Mouse (Mus musculus): ENCODE measurements around the gene Psmc2. TPM values are rescaled to one million over a fixed set of nuclear protein-coding genes. Genes with fewer than 3 reads are reported as not detected.

Gene Psmc2
- polyA plus RNA-seq, 1 experiment = 76.1 TPM

DNA sequence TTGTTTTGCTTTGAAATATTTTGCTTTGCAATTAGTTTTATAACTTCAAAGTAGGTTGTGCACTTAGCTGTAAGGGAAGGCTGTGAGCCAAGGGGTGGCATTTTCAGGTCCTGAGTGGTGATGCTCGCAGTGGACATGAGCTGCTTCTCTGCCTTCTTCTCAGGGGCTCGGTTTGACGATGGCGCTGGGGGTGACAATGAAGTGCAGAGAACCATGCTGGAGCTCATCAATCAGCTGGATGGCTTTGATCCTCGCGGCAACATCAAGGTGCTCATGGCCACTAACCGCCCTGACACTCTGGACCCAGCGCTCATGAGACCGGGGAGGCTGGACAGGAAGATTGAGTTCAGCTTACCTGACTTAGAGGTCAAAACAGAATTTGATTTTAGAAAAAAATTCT lies 17.8 kb downstream of the Psmc2 start:
- Histone ChIP-seq H3K4me3 (ENCODE audit: insufficient read depth, low read length) (no peak overlapping the region), H3K4me1 (ENCODE audit: control insufficient read depth, insufficient read depth, low read length) (no peaks in the 10 kb centered on the region), H3K27ac (ENCODE audit: insufficient read depth, low read depth, low read length) (no peak overlapping the region)
- TF ChIP-seq POLR2A (IDR thresholded peaks at IDR 0.05; ENCODE audit: borderline replicate concordance, low read depth, low read length) (no peak), CTCF (IDR thresholded peaks at IDR 0.05; ENCODE audit: low read depth, low read length) (no peak)

DNA sequence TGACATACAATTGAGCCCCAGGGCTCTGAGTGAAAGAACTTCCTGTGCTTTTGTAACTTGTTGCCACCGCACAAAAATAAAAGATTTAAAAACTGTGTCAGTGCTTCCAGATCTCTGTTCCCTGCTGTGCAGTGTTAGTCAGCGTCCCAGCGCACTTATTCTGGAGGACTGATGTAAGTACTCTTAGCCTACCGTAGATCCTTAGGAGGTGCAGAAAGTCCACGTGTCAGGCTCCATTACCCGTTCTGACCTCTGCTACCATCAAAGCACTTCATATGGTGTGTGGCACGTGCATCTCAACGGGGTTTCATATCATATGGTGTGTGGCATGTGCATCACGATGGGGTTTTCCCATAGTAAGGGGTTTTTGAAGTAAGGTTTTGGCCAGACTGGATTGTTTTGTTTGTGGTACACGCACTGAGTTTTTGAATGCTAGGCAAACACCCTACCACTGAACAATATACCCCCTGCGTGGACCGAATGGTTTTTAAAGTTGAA lies 18.7 kb downstream of the Psmc2 start:
- no peak overlapping the region for H3K4me3 ChIP-seq (ENCODE audit: insufficient read depth, low read length)
- no peak overlapping the region for H3K27ac ChIP-seq (ENCODE audit: insufficient read depth, low read depth, low read length)
- no peaks in the 10 kb centered on the region for H3K4me1 ChIP-seq (ENCODE audit: control insufficient read depth, insufficient read depth, low read length)
- TF ChIP-seq CTCF (IDR thresholded peaks at IDR 0.05; ENCODE audit: low read depth, low read length) (no peak), POLR2A (IDR thresholded peaks at IDR 0.05; ENCODE audit: borderline replicate concordance, low read depth, low read length) (no peak)

DNA sequence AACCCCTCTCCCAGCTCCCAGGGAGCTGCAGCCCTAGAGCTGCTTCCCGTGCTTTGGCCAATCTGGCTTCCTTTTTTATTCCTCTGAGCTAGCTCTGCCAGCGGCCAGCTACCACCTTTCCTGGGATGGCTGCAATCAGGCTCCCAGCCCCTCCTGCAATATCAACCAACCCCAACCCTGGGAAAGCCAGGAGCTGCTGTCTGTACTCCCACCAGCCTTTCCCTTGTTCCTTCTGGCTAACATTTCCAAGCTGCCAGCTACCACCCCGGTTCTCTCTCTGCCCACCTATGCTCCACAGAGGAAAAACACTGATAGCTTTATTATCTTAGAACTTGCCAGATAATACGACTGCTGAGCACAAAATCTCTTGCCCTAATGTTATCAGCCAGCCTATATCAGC lies 19.8 kb downstream of the Psmc2 start:
- Histone ChIP-seq H3K4me1 (ENCODE audit: control insufficient read depth, insufficient read depth, low read length) (no peaks in the 10 kb centered on the region), H3K4me3 (ENCODE audit: insufficient read depth, low read length) (no peak overlapping the region), H3K27ac (ENCODE audit: insufficient read depth, low read depth, low read length) (no peak overlapping the region)
- TF ChIP-seq CTCF (IDR thresholded peaks at IDR 0.05; ENCODE audit: low read depth, low read length) = no peak
- TF ChIP-seq POLR2A (IDR thresholded peaks at IDR 0.05; ENCODE audit: borderline replicate concordance, low read depth, low read length) = no peak

DNA sequence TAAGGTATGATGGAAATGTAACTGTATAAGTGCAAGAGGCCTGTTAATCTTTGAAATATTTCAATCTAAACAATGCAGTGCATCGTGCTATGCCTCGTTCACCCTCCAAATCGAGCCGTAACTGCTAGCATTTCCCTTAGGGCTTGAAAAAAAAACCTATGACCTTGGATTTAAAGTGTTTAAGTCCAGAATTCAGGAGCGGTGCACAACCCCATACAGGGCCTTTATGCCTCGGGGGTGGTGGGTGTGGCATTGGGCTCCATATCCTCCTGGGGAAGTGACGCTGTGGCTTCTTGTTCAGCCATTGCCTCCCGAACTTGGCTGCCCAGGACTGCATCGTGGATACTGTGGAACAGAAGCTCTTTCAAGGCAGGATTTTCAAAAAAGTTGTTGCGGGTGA lies 25.8 kb downstream of the Psmc2 start:
- TF ChIP-seq CTCF (IDR thresholded peaks at IDR 0.05; ENCODE audit: low read depth, low read length) = no peak
- Histone ChIP-seq H3K4me1 (ENCODE audit: control insufficient read depth, insufficient read depth, low read length) (no peaks in the 10 kb centered on the region), H3K4me3 (ENCODE audit: insufficient read depth, low read length) (no peak overlapping the region)

DNA sequence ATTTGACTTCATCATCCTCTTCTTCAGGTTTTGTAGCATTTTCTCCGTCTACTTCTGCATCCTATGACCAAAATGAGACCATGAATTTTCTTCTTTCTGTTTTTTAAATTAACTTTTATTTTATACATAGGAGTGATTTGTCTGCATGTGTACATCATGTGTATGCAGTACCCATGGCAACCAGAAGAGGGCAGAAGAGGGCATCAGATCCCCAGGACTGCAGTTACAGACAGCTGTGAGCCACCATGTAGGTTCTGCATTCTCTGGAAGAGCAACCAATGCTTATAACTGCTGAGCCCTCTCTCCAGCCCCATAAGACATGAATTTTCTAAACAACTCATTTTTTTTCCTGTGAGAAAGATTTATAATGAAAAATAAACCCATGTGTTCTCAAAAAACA lies 28.9 kb downstream of the Psmc2 start:
- Histone ChIP-seq H3K27ac (ENCODE audit: insufficient read depth, low read depth, low read length) (no peak overlapping the region), H3K4me3 (ENCODE audit: insufficient read depth, low read length) (no peak overlapping the region), H3K4me1 (ENCODE audit: control insufficient read depth, insufficient read depth, low read length) (no peaks in the 10 kb centered on the region)
- TF ChIP-seq POLR2A (IDR thresholded peaks at IDR 0.05; ENCODE audit: borderline replicate concordance, low read depth, low read length) (no peak), CTCF (IDR thresholded peaks at IDR 0.05; ENCODE audit: low read depth, low read length) (peak; percentile 43; the same call in 1 of the 2 replicates)

More for the DNA sequence above, 25.8 kb downstream of the Psmc2 start:
- H3K27ac ChIP-seq (ENCODE audit: insufficient read depth, low read depth, low read length) = no peak overlapping the region

DNA sequence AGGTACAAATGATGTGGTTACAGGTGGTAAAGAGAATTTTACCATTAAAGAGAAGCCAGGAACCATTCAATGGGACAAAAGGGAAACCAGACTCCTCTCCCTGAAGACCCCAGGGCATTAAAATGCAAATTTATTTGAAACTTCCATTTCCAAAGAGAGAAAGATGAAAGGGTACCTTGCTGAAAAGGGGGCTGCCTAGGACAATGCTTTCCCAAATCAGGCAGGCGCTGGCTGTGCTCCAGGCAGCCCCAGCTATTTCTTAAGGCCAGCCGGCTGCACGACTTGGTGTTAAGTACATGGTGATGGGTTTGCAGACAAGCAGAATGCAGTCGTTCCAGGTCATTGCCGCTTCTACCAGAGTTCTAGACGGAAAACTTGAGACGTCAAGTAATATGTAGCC lies 41.3 kb downstream of the Psmc2 start:
- Histone ChIP-seq H3K27ac (ENCODE audit: insufficient read depth, low read depth, low read length) (no peak overlapping the region), H3K4me3 (ENCODE audit: insufficient read depth, low read length) (no peak overlapping the region), H3K4me1 (ENCODE audit: control insufficient read depth, insufficient read depth, low read length) (no peaks in the 10 kb centered on the region)
- TF ChIP-seq CTCF (IDR thresholded peaks at IDR 0.05; ENCODE audit: low read depth, low read length) = no peak
- TF ChIP-seq POLR2A (IDR thresholded peaks at IDR 0.05; ENCODE audit: borderline replicate concordance, low read depth, low read length) = no peak

DNA sequence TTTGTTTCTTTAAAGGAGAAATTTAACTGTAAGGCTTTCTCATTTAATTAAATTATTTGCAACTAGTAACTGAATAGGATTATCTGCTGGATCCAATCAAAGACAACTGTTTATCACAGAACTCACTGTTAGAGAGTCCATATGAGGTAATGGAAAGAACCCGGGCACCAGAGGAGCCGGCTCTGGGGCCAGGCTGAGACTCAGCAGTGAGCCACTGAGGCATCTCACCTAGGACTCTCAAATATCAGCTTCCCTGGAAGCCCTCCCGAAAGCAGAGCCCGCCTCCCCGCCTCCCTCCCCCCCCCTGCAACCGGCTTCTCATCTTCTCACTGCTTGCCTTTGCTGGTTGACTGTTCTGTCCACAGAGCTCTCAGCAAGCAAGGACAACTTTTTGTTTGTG lies 42.6 kb downstream of the Psmc2 start:
- H3K4me3 ChIP-seq (ENCODE audit: insufficient read depth, low read length) = no peak overlapping the region
- H3K27ac ChIP-seq (ENCODE audit: insufficient read depth, low read depth, low read length) = no peak overlapping the region
- no peak for TF ChIP-seq CTCF (IDR thresholded peaks at IDR 0.05; ENCODE audit: low read depth, low read length)
- no peaks in the 10 kb centered on the region for H3K4me1 ChIP-seq (ENCODE audit: control insufficient read depth, insufficient read depth, low read length)

DNA sequence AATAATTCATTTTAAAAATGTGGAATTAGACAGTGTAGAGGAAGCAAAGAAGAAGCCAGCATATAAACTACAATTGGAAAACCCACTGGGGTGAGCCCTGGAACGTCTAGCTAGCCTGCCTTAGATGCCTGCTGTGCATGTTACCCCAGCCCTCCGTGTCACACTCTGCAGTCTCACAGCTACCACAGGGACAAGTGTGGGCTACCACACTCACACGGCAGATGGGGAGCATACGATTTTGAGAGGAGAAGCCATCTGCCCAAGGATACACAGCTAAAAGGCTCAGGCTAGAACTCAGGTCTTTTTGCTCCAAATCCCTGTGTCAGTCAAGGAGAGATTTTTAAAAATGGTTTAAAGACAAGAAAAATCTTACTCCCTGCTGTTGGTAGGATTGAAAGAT lies 43.8 kb downstream of the Psmc2 start:
- TF ChIP-seq POLR2A (IDR thresholded peaks at IDR 0.05; ENCODE audit: borderline replicate concordance, low read depth, low read length) (no peak), CTCF (IDR thresholded peaks at IDR 0.05; ENCODE audit: low read depth, low read length) (no peak)
- Histone ChIP-seq H3K4me1 (ENCODE audit: control insufficient read depth, insufficient read depth, low read length) (no peaks in the 10 kb centered on the region), H3K4me3 (ENCODE audit: insufficient read depth, low read length) (no peak overlapping the region), H3K27ac (ENCODE audit: insufficient read depth, low read depth, low read length) (no peak overlapping the region)

DNA sequence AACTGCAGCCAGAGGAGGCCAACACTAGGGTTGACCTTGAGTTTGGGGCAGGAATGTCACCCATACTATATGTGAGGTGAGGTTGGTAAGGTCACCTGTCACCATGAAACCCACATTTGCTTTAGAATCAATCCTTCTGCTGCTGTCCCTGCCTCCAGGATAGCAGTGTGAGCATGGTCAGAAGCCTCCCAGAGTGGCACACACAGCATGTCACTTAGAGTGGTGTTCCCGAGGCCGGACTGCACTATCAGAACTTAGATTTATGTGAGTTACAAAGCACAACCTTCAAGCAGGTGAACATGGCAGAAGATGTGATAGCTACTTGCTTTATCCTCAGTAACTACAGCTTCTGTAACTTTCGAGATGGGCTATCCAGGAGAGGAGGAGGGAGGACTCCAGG lies 46.7 kb downstream of the Psmc2 start:
- TF ChIP-seq POLR2A (IDR thresholded peaks at IDR 0.05; ENCODE audit: borderline replicate concordance, low read depth, low read length) = no peak
- TF ChIP-seq CTCF (IDR thresholded peaks at IDR 0.05; ENCODE audit: low read depth, low read length) = no peak
- Histone ChIP-seq H3K27ac (ENCODE audit: insufficient read depth, low read depth, low read length) (no peak overlapping the region), H3K4me3 (ENCODE audit: insufficient read depth, low read length) (no peak overlapping the region), H3K4me1 (ENCODE audit: control insufficient read depth, insufficient read depth, low read length) (no peaks in the 10 kb centered on the region)

DNA sequence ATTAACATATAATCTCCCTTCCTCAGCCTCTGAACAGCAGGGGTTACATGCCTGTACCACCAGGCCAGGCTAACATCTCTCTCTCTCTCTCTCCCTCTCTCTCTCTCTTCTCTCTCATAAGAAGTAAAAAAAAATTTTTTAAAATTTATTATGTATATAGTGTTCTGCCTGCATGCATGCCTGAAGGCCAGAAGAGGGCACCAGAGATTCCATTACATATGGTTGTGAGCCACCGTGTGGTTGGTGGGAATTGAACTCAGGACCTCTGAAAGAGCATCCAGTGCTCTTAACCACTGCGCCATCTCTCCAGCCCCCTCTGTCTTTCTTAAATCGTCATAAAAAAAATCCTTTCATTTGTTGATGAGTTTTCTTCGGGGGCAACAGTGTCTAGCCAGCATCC lies 59.6 kb downstream of the Psmc2 start:
- TF ChIP-seq CTCF (IDR thresholded peaks at IDR 0.05; ENCODE audit: low read depth, low read length) (peak; percentile 29; the same call in 1 of the 2 replicates), POLR2A (IDR thresholded peaks at IDR 0.05; ENCODE audit: borderline replicate concordance, low read depth, low read length) (no peak)
- no peak overlapping the region for H3K27ac ChIP-seq (ENCODE audit: insufficient read depth, low read depth, low read length)
- no peaks in the 10 kb centered on the region for H3K4me1 ChIP-seq (ENCODE audit: control insufficient read depth, insufficient read depth, low read length)
- no peak overlapping the region for H3K4me3 ChIP-seq (ENCODE audit: insufficient read depth, low read length)

Data from bone marrow macrophage, adult 2 months (primary cell).